Mouse (Mus musculus): Measurements from ENCODE around the gene Mgat5b. TPM values are rescaled to one million over a fixed set of nuclear protein-coding genes. Genes with fewer than 3 reads are reported as not detected.

Gene Mgat5b
- polyA plus RNA-seq, 2 experiments: not detected

- WGBS (ENCODE audit: insufficient replicate concordance): 67% methylated on average over 8 of the region's 8 CpGs
- no peak for DNase-seq (ENCODE audit: low read depth in 3 of 3, low spot score in 3 of 3)
- Histone ChIP-seq H3K27ac (no peak overlapping the region), H3K9ac (replicated peaks) (no peak overlapping the region), H3K9me3 (ENCODE audit: control insufficient read depth, low read length) (no peaks in the 10 kb centered on the region), H3K36me3 (replicated peaks; ENCODE audit: control insufficient read depth, insufficient read depth, low read depth) (no peaks in the 10 kb centered on the region), H3K4me2 (ENCODE audit: low read depth) (no peak overlapping the region), H3K4me3 (ENCODE audit: insufficient read depth in 1 of 2, low read depth in 2 of 2, low read length in 2 of 2) (no peak overlapping the region), H3K4me1 (replicated peaks; ENCODE audit: control insufficient read depth in 2 of 2, insufficient read depth in 2 of 2, low read length in 1 of 2) (no peaks in the 10 kb centered on the region), H3K27me3 (ENCODE audit: control insufficient read depth, insufficient read depth, low read length) (peaks cover 5% of the 10 kb centered on the region; the same call in 1 of the 2 replicates)
- TF ChIP-seq CTCF (IDR thresholded peaks at IDR 0.05; ENCODE audit: low read depth): no peak
- TF ChIP-seq EP300 (IDR thresholded peaks at IDR 0.05; ENCODE audit: low read depth): no peak
- no peak for ATAC-seq (ENCODE audit: insufficient read depth)
Observed at GRCm38 (mm10) chr11:116988131-116988530, 69.5 kb downstream of the Mgat5b start.

GRCm38 (mm10) chr11:116990231-116990630 is 71.6 kb downstream of the Mgat5b start:
- Histone ChIP-seq H3K4me1 (replicated peaks; ENCODE audit: control insufficient read depth in 2 of 2, insufficient read depth in 2 of 2, low read length in 1 of 2) (no peaks in the 10 kb centered on the region), H3K4me3 (ENCODE audit: insufficient read depth in 1 of 2, low read depth in 2 of 2, low read length in 2 of 2) (no peak overlapping the region), H3K9ac (replicated peaks) (no peak overlapping the region), H3K9me3 (ENCODE audit: control insufficient read depth, low read length) (no peaks in the 10 kb centered on the region), H3K27me3 (ENCODE audit: control insufficient read depth, insufficient read depth, low read length) (peaks cover 16% of the 10 kb centered on the region), H3K36me3 (replicated peaks; ENCODE audit: control insufficient read depth, insufficient read depth, low read depth) (no peaks in the 10 kb centered on the region), H3K27ac (no peak overlapping the region), H3K4me2 (ENCODE audit: low read depth) (no peak overlapping the region)
- TF ChIP-seq CTCF (IDR thresholded peaks at IDR 0.05; ENCODE audit: low read depth) (no peak), EP300 (IDR thresholded peaks at IDR 0.05; ENCODE audit: low read depth) (no peak)
- ATAC-seq (ENCODE audit: insufficient read depth) (no peak), DNase-seq (ENCODE audit: low read depth in 3 of 3, low spot score in 3 of 3) (no peak)
- 66% methylated on average over 7 of the region's 7 CpGs for WGBS (ENCODE audit: insufficient replicate concordance)

- TF ChIP-seq EP300 (IDR thresholded peaks at IDR 0.05; ENCODE audit: low read depth) (no peak), CTCF (IDR thresholded peaks at IDR 0.05; ENCODE audit: low read depth) (no peak)
- Histone ChIP-seq H3K36me3 (replicated peaks; ENCODE audit: control insufficient read depth, insufficient read depth, low read depth) (no peaks in the 10 kb centered on the region), H3K4me3 (ENCODE audit: insufficient read depth in 1 of 2, low read depth in 2 of 2, low read length in 2 of 2) (no peak overlapping the region), H3K27ac (no peak overlapping the region), H3K27me3 (ENCODE audit: control insufficient read depth, insufficient read depth, low read length) (peaks cover 19% of the 10 kb centered on the region), H3K9me3 (ENCODE audit: control insufficient read depth, low read length) (no peaks in the 10 kb centered on the region), H3K4me2 (ENCODE audit: low read depth) (no peak overlapping the region), H3K9ac (replicated peaks) (no peak overlapping the region), H3K4me1 (replicated peaks; ENCODE audit: control insufficient read depth in 2 of 2, insufficient read depth in 2 of 2, low read length in 1 of 2) (no peaks in the 10 kb centered on the region)
- ATAC-seq (ENCODE audit: insufficient read depth) (no peak), DNase-seq (ENCODE audit: low read depth in 3 of 3, low spot score in 3 of 3) (no peak)
- 60% methylated on average over 8 of the region's 8 CpGs for WGBS (ENCODE audit: insufficient replicate concordance)
Observed at GRCm38 (mm10) chr11:116991410-116991809, 72.7 kb downstream of the Mgat5b start.

GRCm38 (mm10) chr11:116991964-116992363 is 73.3 kb downstream of the Mgat5b start:
- ATAC-seq (ENCODE audit: insufficient read depth): no peak
- WGBS (ENCODE audit: insufficient replicate concordance): 49% methylated on average over 6 of the region's 6 CpGs
- peaks cover 19% of the 10 kb centered on the region for H3K27me3 ChIP-seq (ENCODE audit: control insufficient read depth, insufficient read depth, low read length)

GRCm38 (mm10) chr11:116994095-116994582 is 75.5 kb downstream of the Mgat5b start:
- H3K27ac ChIP-seq: no peak overlapping the region
- H3K4me1 ChIP-seq (replicated peaks; ENCODE audit: control insufficient read depth in 2 of 2, insufficient read depth in 2 of 2, low read length in 1 of 2): no peaks in the 10 kb centered on the region
- 3% methylated on average over 18 of the region's 18 CpGs for WGBS (ENCODE audit: insufficient replicate concordance)
- no peaks in the 10 kb centered on the region for H3K36me3 ChIP-seq (replicated peaks; ENCODE audit: control insufficient read depth, insufficient read depth, low read depth)
- H3K27me3 ChIP-seq (ENCODE audit: control insufficient read depth, insufficient read depth, low read length): peaks cover 19% of the 10 kb centered on the region
- H3K9ac ChIP-seq (replicated peaks): no peak overlapping the region
- H3K4me3 ChIP-seq (ENCODE audit: insufficient read depth in 1 of 2, low read depth in 2 of 2, low read length in 2 of 2): no peak overlapping the region
- TF ChIP-seq EP300 (IDR thresholded peaks at IDR 0.05; ENCODE audit: low read depth) (no peak), CTCF (IDR thresholded peaks at IDR 0.05; ENCODE audit: low read depth) (peak; percentile 64)
- H3K4me2 ChIP-seq (ENCODE audit: low read depth): no peak overlapping the region
- DNase-seq (ENCODE audit: low read depth in 3 of 3, low spot score in 3 of 3): no peak
- no peak for ATAC-seq (ENCODE audit: insufficient read depth)
- H3K9me3 ChIP-seq (ENCODE audit: control insufficient read depth, low read length): no peaks in the 10 kb centered on the region

More at GRCm38 (mm10) chr11:116991964-116992363, 73.3 kb downstream of the Mgat5b start:
- Histone ChIP-seq H3K4me2 (ENCODE audit: low read depth) (no peak overlapping the region), H3K9me3 (ENCODE audit: control insufficient read depth, low read length) (no peaks in the 10 kb centered on the region), H3K4me3 (ENCODE audit: insufficient read depth in 1 of 2, low read depth in 2 of 2, low read length in 2 of 2) (no peak overlapping the region), H3K27ac (no peak overlapping the region), H3K9ac (replicated peaks) (no peak overlapping the region), H3K36me3 (replicated peaks; ENCODE audit: control insufficient read depth, insufficient read depth, low read depth) (no peaks in the 10 kb centered on the region), H3K4me1 (replicated peaks; ENCODE audit: control insufficient read depth in 2 of 2, insufficient read depth in 2 of 2, low read length in 1 of 2) (no peaks in the 10 kb centered on the region)
- DNase-seq (ENCODE audit: low read depth in 3 of 3, low spot score in 3 of 3): no peak
- no peak for TF ChIP-seq CTCF (IDR thresholded peaks at IDR 0.05; ENCODE audit: low read depth)
- no peak for TF ChIP-seq EP300 (IDR thresholded peaks at IDR 0.05; ENCODE audit: low read depth)
